Mouse (Mus musculus): ENCODE measurements around the gene Mgll. TPM values are rescaled to one million over a fixed set of nuclear protein-coding genes. Genes with fewer than 3 reads are reported as not detected.

The Mgll gene
- polyA plus RNA-seq, 1 experiment from 2014 or later = 8.6 TPM

GRCm38 (mm10) chr6:88872811-88873210 is 148.6 kb downstream of the Mgll start:
- DNase-seq (ENCODE audit: low spot score) = no peak
- H3K4me2 ChIP-seq (ENCODE audit: low read depth) = peak overlapping the region; percentile 73
- H3K9me3 ChIP-seq (ENCODE audit: control insufficient read depth, low read length) = no peaks in the 10 kb centered on the region
- H3K4me3 ChIP-seq (ENCODE audit: low read depth, low read length) = peak overlapping the region; percentile 75; the same call in 1 of the 2 replicates
- H3K27me3 ChIP-seq (ENCODE audit: control insufficient read depth, insufficient read depth, low read length) = no peaks in the 10 kb centered on the region
- no peaks in the 10 kb centered on the region for H3K36me3 ChIP-seq (ENCODE audit: control insufficient read depth, insufficient read depth, low read length)
- no peak overlapping the region for H3K9ac ChIP-seq (ENCODE audit: low read length)
- no peak for ATAC-seq (ENCODE audit: insufficient read depth, low FRiP score, low TSS enrichment)
- no peak overlapping the region for H3K27ac ChIP-seq (ENCODE audit: low read depth, low read length)
- WGBS = 38% methylated on average over 7 of the region's 7 CpGs
- peaks cover 5% of the 10 kb centered on the region; the same call in 1 of the 2 replicates for H3K4me1 ChIP-seq (ENCODE audit: control insufficient read depth, insufficient read depth, low read length)

DNA sequence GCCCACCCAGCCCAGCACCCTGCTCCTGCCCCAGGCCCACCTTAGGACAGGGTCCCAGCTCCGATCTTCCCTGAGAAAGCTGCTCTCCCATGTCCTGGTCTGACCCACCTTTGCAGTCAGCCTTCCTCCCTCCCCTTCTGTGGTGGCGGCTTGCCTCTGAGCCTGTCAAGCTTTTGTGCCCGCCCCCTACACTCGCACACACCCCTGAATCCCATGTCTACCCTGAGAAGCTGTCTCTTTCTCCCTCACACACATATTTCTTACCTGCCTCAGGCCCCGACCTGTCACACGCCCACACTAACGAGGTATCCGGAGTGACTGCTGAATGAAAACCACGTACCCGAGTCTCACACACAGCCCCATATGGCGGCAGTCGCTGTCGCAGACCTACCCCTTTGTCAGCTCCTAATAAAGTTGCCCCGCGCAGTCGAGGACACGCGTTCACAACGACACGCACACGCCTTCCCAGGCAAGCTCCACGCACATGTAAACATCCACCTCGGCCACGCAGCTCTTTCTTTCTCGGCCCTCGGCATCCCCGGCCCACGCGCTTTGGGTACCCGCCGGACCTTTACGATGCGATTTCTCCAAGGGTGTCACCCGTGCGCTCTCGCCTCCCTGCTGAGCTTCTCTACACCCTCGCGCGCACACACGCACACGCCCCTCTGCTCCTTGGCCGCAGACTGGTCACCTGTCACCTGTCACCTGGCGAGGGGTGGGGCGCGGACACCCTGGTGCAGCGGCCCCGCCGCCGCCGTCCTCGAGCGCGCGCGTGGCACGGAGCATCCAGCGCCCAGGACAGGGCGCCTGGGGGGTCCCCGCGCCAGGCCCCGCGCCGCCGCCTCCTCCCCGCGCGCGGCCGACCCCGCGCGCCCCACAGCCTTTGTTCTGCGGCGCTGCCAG is 150.0 kb downstream of the Mgll start:
- WGBS = 3% methylated on average over 67 of the region's 74 CpGs
- peak overlapping the region; percentile 49 for H3K27ac ChIP-seq (ENCODE audit: low read depth, low read length)
- peak overlapping the region; percentile 75 for H3K4me3 ChIP-seq (ENCODE audit: low read depth, low read length)
- H3K36me3 ChIP-seq (ENCODE audit: control insufficient read depth, insufficient read depth, low read length) = no peaks in the 10 kb centered on the region
- no peaks in the 10 kb centered on the region for H3K9me3 ChIP-seq (ENCODE audit: control insufficient read depth, low read length)
- peaks cover 5% of the 10 kb centered on the region; the same call in 1 of the 2 replicates for H3K4me1 ChIP-seq (ENCODE audit: control insufficient read depth, insufficient read depth, low read length)
- ATAC-seq (ENCODE audit: insufficient read depth, low FRiP score, low TSS enrichment) = peak; percentile 62
- H3K4me2 ChIP-seq (ENCODE audit: low read depth) = peak overlapping the region; percentile 73
- H3K27me3 ChIP-seq (ENCODE audit: control insufficient read depth, insufficient read depth, low read length) = no peaks in the 10 kb centered on the region
- peak; percentile 61 for DNase-seq (ENCODE audit: low spot score)
- H3K9ac ChIP-seq (ENCODE audit: low read length) = peak overlapping the region; percentile 88

GRCm38 (mm10) chr6:88874868-88875508 is 150.8 kb downstream of the Mgll start, which contains the start of gene Podxl2:
TSS of gene Podxl2 (minus strand) at chr6:88875044.
- Histone ChIP-seq H3K36me3 (ENCODE audit: control insufficient read depth, insufficient read depth, low read length) (no peaks in the 10 kb centered on the region), H3K9ac (ENCODE audit: low read length) (peak within 1 kb of the TSS; percentile 88), H3K27ac (ENCODE audit: low read depth, low read length) (peak within 1 kb of the TSS; percentile 49), H3K4me1 (ENCODE audit: control insufficient read depth, insufficient read depth, low read length) (peaks cover 5% of the 10 kb centered on the region; the same call in 1 of the 2 replicates), H3K4me2 (ENCODE audit: low read depth) (peak within 1 kb of the TSS; percentile 73), H3K9me3 (ENCODE audit: control insufficient read depth, low read length) (no peaks in the 10 kb centered on the region), H3K27me3 (ENCODE audit: control insufficient read depth, insufficient read depth, low read length) (no peaks in the 10 kb centered on the region), H3K4me3 (ENCODE audit: low read depth, low read length) (peak within 1 kb of the TSS; percentile 75)
- peak; percentile 79 for ATAC-seq (ENCODE audit: insufficient read depth, low FRiP score, low TSS enrichment)
- WGBS = 7% methylated on average over 45 of the region's 63 CpGs
- peak; percentile 89 for DNase-seq (ENCODE audit: low spot score)

Other genes with a start within 250 kb of the Mgll start
- 190 and 195 TPM in 2 replicates for gene Sec61a1, start 205.5 kb upstream of the Mgll start, polyA plus RNA-seq (2014; fragmentation: Nextera tagmentation; extraction: Ambion mirVana)
- gene Kbtbd12, start 86.5 kb upstream of the Mgll start, polyA plus RNA-seq (2014; fragmentation: Nextera tagmentation; extraction: Ambion mirVana) = not detected in 2 replicates
- 22.9 and 28.4 TPM in 2 replicates for gene Abtb1, start 117.6 kb downstream of the Mgll start, polyA plus RNA-seq (2014; fragmentation: Nextera tagmentation; extraction: Ambion mirVana)
- 129 and 135 TPM in 2 replicates for gene Podxl2, start 150.6 kb downstream of the Mgll start, polyA plus RNA-seq (2014; fragmentation: Nextera tagmentation; extraction: Ambion mirVana)
- gene Mcm2, start 174.4 kb downstream of the Mgll start, polyA plus RNA-seq (2014; fragmentation: Nextera tagmentation; extraction: Ambion mirVana) = 194 and 219 TPM in 2 replicates
- gene Tpra1, start 177.8 kb downstream of the Mgll start, polyA plus RNA-seq (2014; fragmentation: Nextera tagmentation; extraction: Ambion mirVana) = 44.8 and 48.8 TPM in 2 replicates